Mouse (Mus musculus) stomach, postnatal 0 days (tissue): ENCODE measurements at regions not wholly inside any gene's neighbourhood (a gene's known extent, or its start where the extent isn't known, plus 50 kb on each side); places are given as distances from the start of the nearest gene placed in this dataset.

ENCODE experiments used
- ATAC-seq: fragments of 200-750 bp; cut with Nextera tagmentation; 2 replicates; pipeline ENCODE4 v1.8.0; 2017; ENCODE audit not compliant: low FRiP score, low TSS enrichment
- DNase-seq: peaks from one replicate; pipeline ENCODE4 v3.0.0-alpha.2; 2016; ENCODE audit warnings: low spot score
- H3K27ac ChIP-seq: fragments of 300-500 bp; sonication (generic); replicated peaks from 2 replicates; pipeline ENCODE4 v1.5.1; 2014; ENCODE audit warnings: mild to moderate bottlenecking, control low read depth
- H3K27me3 ChIP-seq: fragments of 300-500 bp; sonication (generic); 2 replicates; pipeline ENCODE4 v1.6.1; 2014; ENCODE audit warnings: low read length; ENCODE audit not compliant: control insufficient read depth, insufficient read depth
- H3K36me3 ChIP-seq: fragments of 300-500 bp; sonication (generic); 2 replicates; pipeline ENCODE4 v1.6.1; 2014; ENCODE audit warnings: low read length, mixed read lengths; ENCODE audit not compliant: control insufficient read depth, insufficient read depth
- H3K4me1 ChIP-seq: fragments of 300-500 bp; sonication (generic); replicated peaks from 2 replicates; pipeline ENCODE4 v1.6.1; 2014; ENCODE audit warnings: antibody characterized with exemption; ENCODE audit not compliant: control insufficient read depth, insufficient read depth
- H3K4me2 ChIP-seq: fragments of 300-500 bp; sonication (generic); replicated peaks from 2 replicates; pipeline ENCODE4 v1.6.1; 2014; ENCODE audit warnings: low read depth, mild to moderate bottlenecking, control low read depth, moderate library complexity
- H3K4me3 ChIP-seq: fragments of 300-500 bp; sonication (generic); 2 replicates; pipeline ENCODE4 v1.5.1; 2014; ENCODE audit warnings: low read depth, low read length, control low read depth
- H3K9ac ChIP-seq: fragments of 300-500 bp; sonication (generic); 2 replicates; pipeline ENCODE4 v1.6.1; 2014; ENCODE audit warnings: mild to moderate bottlenecking, low read length, control low read depth, mixed read lengths
- H3K9me3 ChIP-seq: fragments of 300-500 bp; sonication (generic); 2 replicates; pipeline ENCODE4 v1.6.1; 2016; ENCODE audit warnings: low read length; ENCODE audit not compliant: control insufficient read depth
- CTCF ChIP-seq: IDR thresholded peaks from 2 replicates; pipeline ENCODE4 v1.5.1; 2016; ENCODE audit warnings: antibody characterized with exemption, low read depth, mild to moderate bottlenecking, moderate library complexity
- EP300 ChIP-seq: optimal IDR thresholded peaks from 2 replicates; pipeline ENCODE3; 2016; ENCODE audit warnings: antibody characterized with exemption
- WGBS: fragments of 180-500 bp; shearing (Covaris S2); extraction: QIAGEN DNeasy Blood & Tissue Kit; methylation state at CpG from one replicate; pipeline ENCODE4 v1.1.7; 2014; 5-methylcytosine and 5-hydroxymethylcytosine counted together

GRCm38 (mm10) chr13:31710681-31711080 lies 85.1 kb downstream of the Foxf2 start:
- no peak for ATAC-seq
- no peak overlapping the region for H3K27ac ChIP-seq
- no peak overlapping the region for H3K9ac ChIP-seq
- TF ChIP-seq CTCF: no peak
- no peak for TF ChIP-seq EP300
- H3K4me1 ChIP-seq: no peaks in the 10 kb centered on the region
- no peak overlapping the region for H3K4me2 ChIP-seq
- no peaks in the 10 kb centered on the region for H3K9me3 ChIP-seq
- no peak for DNase-seq
- no peaks in the 10 kb centered on the region for H3K36me3 ChIP-seq
- 76% methylated on average over 6 of the region's 6 CpGs for WGBS
- H3K4me3 ChIP-seq: no peak overlapping the region
- no peaks in the 10 kb centered on the region for H3K27me3 ChIP-seq

DNA sequence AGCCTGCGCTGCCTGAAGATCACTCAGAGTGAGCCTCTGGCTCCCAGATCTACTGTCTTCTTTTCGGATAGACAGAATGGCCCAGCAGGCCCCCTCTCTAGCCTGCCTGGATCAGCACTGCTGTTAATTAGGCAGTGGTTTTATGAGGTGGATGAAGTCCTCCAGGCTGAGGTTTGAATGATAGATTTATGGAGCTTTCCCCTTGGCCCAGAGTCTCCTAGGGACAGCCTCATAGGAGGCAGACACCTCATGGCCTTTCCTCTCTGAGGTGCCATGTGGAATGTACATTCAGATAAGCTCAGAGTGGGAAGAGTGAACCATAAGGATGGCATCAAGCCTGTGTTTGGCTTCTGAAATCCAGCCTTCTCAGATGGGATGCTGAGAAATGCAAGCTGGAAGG lies 90.1 kb downstream of the Foxf2 start:
- H3K27ac ChIP-seq: no peak overlapping the region
- DNase-seq (no peak), ATAC-seq (no peak)
- no peak overlapping the region for H3K9ac ChIP-seq
- H3K9me3 ChIP-seq: no peaks in the 10 kb centered on the region
- no peaks in the 10 kb centered on the region for H3K4me1 ChIP-seq
- 65% methylated on average over 2 of the region's 2 CpGs for WGBS
- H3K4me3 ChIP-seq: no peak overlapping the region
- TF ChIP-seq CTCF: no peak
- TF ChIP-seq EP300: no peak
- no peaks in the 10 kb centered on the region for H3K27me3 ChIP-seq
- no peaks in the 10 kb centered on the region for H3K36me3 ChIP-seq
- no peak overlapping the region for H3K4me2 ChIP-seq

- Histone ChIP-seq H3K4me1 (no peaks in the 10 kb centered on the region), H3K9me3 (no peaks in the 10 kb centered on the region), H3K36me3 (no peaks in the 10 kb centered on the region), H3K4me3 (no peak overlapping the region), H3K27me3 (no peaks in the 10 kb centered on the region), H3K27ac (no peak overlapping the region), H3K4me2 (no peak overlapping the region), H3K9ac (no peak overlapping the region)
- no peak for DNase-seq
- WGBS: 14% methylated on average over 2 of the region's 2 CpGs
- TF ChIP-seq CTCF (no peak), EP300 (no peak)
- ATAC-seq: no peak
These were observed 89.7 kb upstream of the Foxc1 start for GRCm38 (mm10) chr13:31716771-31717170.

DNA sequence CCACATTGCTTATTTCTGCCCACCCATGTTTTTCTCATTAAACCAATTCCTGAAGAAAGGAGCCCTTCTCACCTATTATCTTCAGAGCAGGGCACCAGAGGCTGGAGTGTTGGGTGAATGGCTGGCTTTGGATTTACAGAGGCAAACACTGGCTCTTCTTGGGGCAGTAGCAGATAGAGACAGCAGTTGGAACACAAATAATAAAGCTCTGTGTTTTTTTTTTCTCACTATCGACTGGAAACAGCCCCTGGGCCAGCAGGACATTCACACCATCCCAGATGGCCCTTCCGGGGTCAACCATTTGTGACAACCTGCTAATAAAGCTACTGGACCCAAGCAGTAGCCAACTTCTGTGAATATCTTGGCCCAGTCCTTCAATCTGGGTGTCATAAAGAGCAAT lies 85.7 kb upstream of the Foxc1 start:
- Histone ChIP-seq H3K36me3 (no peaks in the 10 kb centered on the region), H3K27ac (no peak overlapping the region), H3K27me3 (no peaks in the 10 kb centered on the region), H3K9ac (no peak overlapping the region), H3K4me2 (no peak overlapping the region), H3K4me3 (no peak overlapping the region), H3K9me3 (no peaks in the 10 kb centered on the region), H3K4me1 (no peaks in the 10 kb centered on the region)
- no peak for TF ChIP-seq EP300
- TF ChIP-seq CTCF: no peak
- DNase-seq: no peak
- ATAC-seq: no peak
- WGBS: 52% methylated on average over 2 of the region's 2 CpGs

- DNase-seq: no peak
- no peaks in the 10 kb centered on the region for H3K4me1 ChIP-seq
- no peaks in the 10 kb centered on the region for H3K9me3 ChIP-seq
- no peak overlapping the region for H3K4me3 ChIP-seq
- no peaks in the 10 kb centered on the region for H3K27me3 ChIP-seq
- H3K4me2 ChIP-seq: no peak overlapping the region
- no peak overlapping the region for H3K9ac ChIP-seq
- no peak overlapping the region for H3K27ac ChIP-seq
- H3K36me3 ChIP-seq: no peaks in the 10 kb centered on the region
- ATAC-seq: no peak
- TF ChIP-seq CTCF (no peak), EP300 (no peak)
- 83% methylated on average over 2 of the region's 2 CpGs for WGBS
These were observed 77.6 kb upstream of the Foxc1 start for GRCm38 (mm10) chr13:31728862-31729261.

DNA sequence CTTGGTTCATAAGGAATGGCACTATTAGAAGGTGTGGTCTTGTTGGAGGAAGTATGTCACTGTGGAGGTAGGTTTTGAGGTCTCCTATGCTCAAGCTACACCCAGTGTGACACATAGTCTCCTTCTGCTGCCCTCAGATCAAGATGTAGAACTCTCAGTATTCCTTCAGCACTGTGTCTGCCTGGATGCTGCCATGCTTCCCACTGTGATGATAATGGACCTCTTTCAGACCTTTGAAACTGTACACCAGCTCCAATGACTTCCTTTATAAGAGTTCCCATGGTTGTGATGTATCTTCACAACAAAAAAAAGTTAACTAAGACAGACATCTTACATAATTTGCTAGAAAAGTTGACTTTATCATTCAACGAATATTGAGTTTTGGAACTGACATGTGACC lies 60.2 kb upstream of the Foxc1 start:
- ATAC-seq (no peak), DNase-seq (no peak)
- Histone ChIP-seq H3K27me3 (no peaks in the 10 kb centered on the region), H3K9ac (no peak overlapping the region), H3K4me3 (no peak overlapping the region), H3K4me1 (no peaks in the 10 kb centered on the region), H3K9me3 (no peaks in the 10 kb centered on the region), H3K36me3 (no peaks in the 10 kb centered on the region), H3K4me2 (no peak overlapping the region), H3K27ac (no peak overlapping the region)
- 95% methylated on average over 1 of the region's 1 CpGs for WGBS
- no peak for TF ChIP-seq CTCF
- TF ChIP-seq EP300: no peak
